Mouse (Mus musculus): ENCODE results near the gene Slc15a1. TPM values are rescaled to one million over a fixed set of nuclear protein-coding genes. Genes with fewer than 3 reads are reported as not detected.

The Slc15a1 gene
- polyA plus RNA-seq, 1 experiment = 66.9 TPM

GRCm38 (mm10) chr14:121494238-121494637 is 10.8 kb downstream of the Slc15a1 start:
- DNase-seq (ENCODE audit: low read depth, low spot score) = no peak
- WGBS = 37% methylated on average over 2 of the region's 2 CpGs

- DNase-seq (ENCODE audit: low read depth, low spot score) = no peak
- 38% methylated on average over 3 of the region's 3 CpGs for WGBS
These were observed 11.3 kb downstream of the Slc15a1 start for GRCm38 (mm10) chr14:121493712-121494111.

GRCm38 (mm10) chr14:121492328-121492727 is 12.7 kb downstream of the Slc15a1 start:
- 63% methylated on average over 8 of the region's 8 CpGs for WGBS
- DNase-seq (ENCODE audit: low read depth, low spot score) = no peak

GRCm38 (mm10) chr14:121485722-121486121 is 19.3 kb downstream of the Slc15a1 start:
- DNase-seq (ENCODE audit: low read depth, low spot score) = no peak
- 91% methylated on average over 1 of the region's 1 CpGs for WGBS

DNA sequence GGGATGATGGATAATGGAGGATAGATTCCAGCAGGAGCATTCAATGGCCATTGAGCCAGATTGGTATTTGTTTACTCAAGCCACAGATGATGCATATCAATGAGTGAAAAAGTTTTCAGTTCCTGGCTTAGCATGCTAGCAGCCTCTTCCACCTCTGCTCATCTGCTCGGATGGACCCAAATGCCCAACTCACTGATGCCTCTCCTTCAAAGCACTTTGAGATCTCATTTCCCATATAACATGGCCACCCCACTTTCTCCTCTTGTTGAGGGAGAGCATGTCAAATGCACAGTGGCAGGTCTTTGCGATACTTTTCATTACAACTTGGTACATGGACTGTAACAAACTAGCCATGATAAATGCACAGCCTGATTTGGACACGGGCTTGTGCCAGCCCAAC is 20.6 kb downstream of the Slc15a1 start:
- no peak for DNase-seq (ENCODE audit: low read depth, low spot score)
- WGBS = 93% methylated on average over 3 of the region's 3 CpGs

- 69% methylated on average over 7 of the region's 7 CpGs for WGBS
- DNase-seq (ENCODE audit: low read depth, low spot score) = no peak
These were observed 22.9 kb downstream of the Slc15a1 start for GRCm38 (mm10) chr14:121482181-121482580.

DNA sequence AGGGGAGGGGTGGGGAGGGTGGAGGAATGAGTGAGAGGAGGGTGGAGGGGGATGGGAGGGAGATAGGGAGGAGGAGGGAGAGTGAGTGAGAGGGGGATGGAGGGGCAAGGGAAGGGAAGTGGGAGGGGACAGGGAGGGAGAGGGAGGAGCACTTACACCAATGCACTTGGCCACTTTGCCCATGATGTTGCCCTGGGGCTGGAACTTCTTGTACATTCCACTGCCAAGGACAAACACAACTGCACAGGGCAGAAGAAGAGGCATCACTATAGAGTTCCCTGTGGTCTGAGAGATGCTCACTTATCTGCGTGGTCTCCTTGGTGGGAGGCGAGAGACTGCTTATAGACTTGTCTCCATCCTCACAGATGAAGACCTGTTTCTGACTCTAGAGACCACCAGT is 23.5 kb downstream of the Slc15a1 start:
- WGBS = 86% methylated on average over 2 of the region's 2 CpGs
- no peak for DNase-seq (ENCODE audit: low read depth, low spot score)

DNA sequence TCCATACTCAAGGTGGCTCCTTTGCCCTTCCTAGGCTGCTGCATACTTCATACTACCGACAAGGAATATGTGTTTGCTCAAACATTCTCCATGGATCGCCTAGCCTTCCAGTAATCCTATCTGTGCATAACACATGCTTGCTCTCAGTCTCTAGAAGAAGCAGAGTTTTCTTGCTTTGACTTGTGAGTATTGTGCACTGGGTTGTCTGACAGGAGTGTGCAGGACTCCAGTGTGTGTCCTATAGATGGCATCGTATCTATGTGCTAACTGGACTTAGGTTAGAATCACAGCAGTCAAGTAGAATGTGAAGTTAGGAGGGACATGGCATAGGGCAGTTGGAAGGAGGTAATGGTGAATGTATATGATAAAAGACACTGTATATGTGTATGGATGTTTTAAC is 26.0 kb downstream of the Slc15a1 start:
- no peak for DNase-seq (ENCODE audit: low read depth, low spot score)
- 72% methylated on average over 3 of the region's 3 CpGs for WGBS

DNA sequence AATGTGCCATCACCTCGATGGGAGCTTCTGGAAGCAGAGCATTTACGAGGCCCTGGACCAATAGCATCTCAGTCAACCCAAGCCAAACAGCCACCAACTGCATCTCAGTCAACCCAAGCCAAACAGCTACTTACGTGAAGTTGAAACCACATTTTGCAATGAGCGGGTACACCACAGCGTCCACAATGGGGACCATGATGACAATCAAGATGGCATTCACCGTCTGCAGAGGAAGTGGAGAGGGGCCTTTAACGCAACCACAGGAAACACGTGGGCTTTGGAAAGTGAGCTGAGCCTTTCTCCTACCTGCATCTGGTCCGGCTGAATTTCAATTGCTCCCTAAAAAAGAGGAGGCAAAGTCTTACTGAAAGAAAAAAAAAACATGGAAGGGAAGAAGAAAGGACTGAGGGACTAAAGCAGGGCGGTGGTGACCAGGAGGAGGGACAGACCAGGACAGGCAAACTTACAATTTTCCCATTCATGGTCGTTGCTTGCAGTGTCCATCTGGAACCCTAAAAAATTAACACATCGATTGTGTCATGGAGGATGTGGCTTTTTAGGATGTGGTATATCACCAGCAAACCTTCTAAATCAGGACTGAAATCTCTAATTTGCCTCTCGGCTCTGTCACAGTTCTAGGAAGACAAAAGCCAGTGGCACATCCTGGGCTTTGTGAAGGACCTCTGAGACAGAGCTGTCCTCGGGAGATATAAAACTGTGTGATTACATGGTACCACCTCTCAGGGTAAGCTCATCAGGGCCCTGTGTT is 26.9 kb downstream of the Slc15a1 start:
- no peak for DNase-seq (ENCODE audit: low read depth, low spot score)
- 77% methylated on average over 14 of the region's 14 CpGs for WGBS

DNA sequence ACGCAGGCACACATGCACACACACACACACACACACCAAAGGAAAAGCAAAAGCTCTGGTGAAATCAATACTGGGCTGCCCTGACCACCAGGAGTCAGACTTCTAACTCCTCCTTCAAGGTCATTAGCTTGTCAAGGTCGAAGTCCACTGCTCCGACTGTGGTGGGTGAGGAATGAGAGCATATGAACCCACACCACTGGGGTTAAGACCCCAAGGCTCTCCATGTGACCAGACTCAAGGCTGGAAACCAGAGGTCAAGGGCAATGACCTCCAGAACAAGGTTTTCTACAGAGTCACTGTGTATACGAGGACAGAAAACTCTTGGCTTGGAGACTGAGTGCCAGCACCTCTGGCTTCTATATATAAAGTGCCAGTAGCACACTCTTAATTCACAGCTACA is 31.2 kb downstream of the Slc15a1 start:
- no peak for DNase-seq (ENCODE audit: low read depth, low spot score)
- 72% methylated on average over 4 of the region's 4 CpGs for WGBS

- 26% methylated on average over 11 of the region's 11 CpGs for WGBS
- peak; percentile 82 for DNase-seq (ENCODE audit: low read depth, low spot score)
These were observed 33.4 kb downstream of the Slc15a1 start for GRCm38 (mm10) chr14:121471545-121472121.

GRCm38 (mm10) chr14:121469601-121470000 is 35.5 kb downstream of the Slc15a1 start:
- no peak for DNase-seq (ENCODE audit: low read depth, low spot score)

DNA sequence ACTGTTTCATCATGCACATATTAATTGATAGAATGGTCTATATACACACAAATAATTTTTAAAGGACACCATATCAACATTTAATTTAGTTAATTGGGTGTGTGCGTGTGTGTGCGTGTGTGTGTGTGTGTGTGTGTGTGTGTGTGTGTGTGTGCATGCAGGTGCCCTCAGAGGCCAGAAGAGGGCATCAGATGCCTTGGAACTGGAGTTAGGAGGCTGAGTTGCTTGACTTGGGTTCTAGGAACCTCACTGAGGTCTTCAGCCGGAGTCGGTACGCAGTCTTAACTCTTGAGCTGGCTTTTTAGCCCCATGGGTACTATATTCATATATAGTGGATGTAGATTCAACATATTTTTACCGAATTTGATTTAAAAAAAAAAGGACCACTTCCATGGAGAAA is 37.4 kb downstream of the Slc15a1 start:
- WGBS = 93% methylated on average over 6 of the region's 6 CpGs

DNA sequence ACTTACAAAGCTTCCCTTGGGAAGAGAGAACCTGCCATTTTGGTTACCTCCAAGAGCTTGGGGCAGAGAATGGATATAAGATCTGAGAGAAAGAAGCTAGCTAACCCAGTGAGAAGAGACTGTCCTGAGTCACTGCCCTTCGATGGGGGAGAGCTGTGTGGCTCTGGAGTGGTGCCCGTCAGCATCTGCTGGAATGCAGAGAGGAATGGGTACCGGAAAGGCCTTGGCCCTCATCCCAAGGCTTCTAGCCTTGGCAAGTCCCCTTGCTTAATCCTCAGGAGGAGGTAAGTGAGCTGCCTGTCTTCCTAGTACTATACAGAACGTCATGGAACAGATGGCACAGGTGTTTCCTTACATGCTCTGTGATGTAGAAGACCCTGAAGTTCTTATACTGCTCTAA is 38.6 kb downstream of the Slc15a1 start:
- WGBS = 82% methylated on average over 4 of the region's 4 CpGs

More for the DNA sequence above, 37.4 kb downstream of the Slc15a1 start:
- no peak for DNase-seq (ENCODE audit: low read depth, low spot score)

GRCm38 (mm10) chr14:121464318-121464717 is 40.7 kb downstream of the Slc15a1 start:
- 96% methylated on average over 2 of the region's 2 CpGs for WGBS
- DNase-seq (ENCODE audit: low read depth, low spot score) = no peak

More for the DNA sequence above, 38.6 kb downstream of the Slc15a1 start:
- no peak for DNase-seq (ENCODE audit: low read depth, low spot score)

GRCm38 (mm10) chr14:121462756-121463155 is 42.3 kb downstream of the Slc15a1 start:
- WGBS = 80% methylated on average over 5 of the region's 5 CpGs
- DNase-seq (ENCODE audit: low read depth, low spot score) = no peak

- DNase-seq (ENCODE audit: low read depth, low spot score) = no peak
- 78% methylated on average over 3 of the region's 3 CpGs for WGBS
These were observed 44.1 kb downstream of the Slc15a1 start for GRCm38 (mm10) chr14:121460966-121461365.

GRCm38 (mm10) chr14:121458521-121458920 is 46.5 kb downstream of the Slc15a1 start:
- 59% methylated on average over 1 of the region's 1 CpGs for WGBS
- DNase-seq (ENCODE audit: low read depth, low spot score) = no peak

DNA sequence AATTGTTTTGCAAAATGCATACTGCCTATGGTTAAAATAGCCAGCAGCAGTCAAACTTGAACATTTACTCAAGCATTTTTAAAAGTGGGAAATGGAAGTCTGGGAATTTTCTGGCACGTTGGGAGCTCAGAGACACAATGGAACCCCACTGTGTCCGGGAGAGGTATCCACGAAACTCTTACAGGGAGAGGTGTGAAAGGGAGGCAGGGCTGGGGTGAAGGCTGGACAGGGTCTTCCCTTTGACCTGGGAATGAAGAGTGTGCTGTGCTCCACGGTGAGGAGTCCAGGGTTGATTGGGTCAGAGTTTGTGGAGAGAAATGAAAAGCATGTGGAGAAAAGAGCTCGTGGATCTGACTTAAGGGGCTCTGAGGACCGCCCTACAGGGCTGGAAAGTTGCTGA is 47.5 kb downstream of the Slc15a1 start:
- 85% methylated on average over 6 of the region's 6 CpGs for WGBS
- DNase-seq (ENCODE audit: low read depth, low spot score) = no peak

DNA sequence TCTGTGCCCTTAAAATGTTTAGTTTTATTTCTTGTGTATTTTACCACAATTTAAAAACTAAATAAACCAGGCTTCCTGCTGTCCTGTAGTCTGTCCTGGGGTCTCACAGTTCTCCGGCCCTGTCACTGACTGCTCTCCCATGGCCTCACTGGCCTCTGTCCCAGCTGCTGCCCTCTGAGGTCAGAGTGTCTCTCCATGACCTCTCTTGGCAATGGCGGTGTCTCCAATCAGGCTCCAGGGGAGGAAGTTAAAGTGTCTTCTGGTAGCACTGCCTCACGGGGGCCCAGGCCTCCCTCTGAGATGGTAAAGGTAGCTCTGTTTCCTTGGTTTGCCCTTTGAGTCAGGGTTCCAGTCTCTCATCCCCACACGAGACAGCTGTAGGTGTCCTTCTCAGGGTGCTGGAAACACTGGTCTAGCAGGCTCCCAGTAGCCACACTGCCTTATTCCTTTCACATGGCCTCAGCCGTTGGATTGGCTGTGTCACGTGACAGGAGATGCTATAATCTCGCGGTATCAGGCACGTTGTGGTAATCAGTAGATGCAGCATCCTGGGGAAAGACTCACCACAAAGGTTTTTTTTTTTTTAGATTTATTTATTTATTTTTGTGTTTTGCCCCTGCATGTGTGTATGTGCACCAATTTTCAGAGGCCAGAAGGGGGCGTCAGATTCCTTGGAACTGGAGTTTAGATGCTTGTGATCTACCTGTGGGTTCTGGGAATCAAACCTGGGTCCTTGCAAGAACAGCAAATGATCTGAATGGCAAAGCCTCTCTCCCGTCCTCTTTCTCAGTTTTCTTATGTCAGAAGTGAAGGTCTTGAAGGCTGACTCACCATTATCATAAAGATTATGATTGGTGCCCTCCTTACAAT is 48.4 kb downstream of the Slc15a1 start:
- DNase-seq (ENCODE audit: low read depth, low spot score) = no peak
- 82% methylated on average over 11 of the region's 11 CpGs for whole genome bisulfite sequencing
